Mouse (Mus musculus) midbrain, postnatal 0 days (tissue): ENCODE data around the gene Olfr594. TPM values are rescaled to one million over a fixed set of nuclear protein-coding genes. Genes with fewer than 3 reads are reported as not detected.

Source experiments
- microRNA-seq: library from miRNA; unstranded; fragments of <30 nt; microRNA quantifications from one replicate; pipeline ENCODE4, GENCODE M21; 2016; ENCODE audit warnings: borderline number of aligned reads
- polyA plus RNA-seq: library from polyadenylated mRNA; unstranded; fragments of >200 nt; fragmentation: Nextera tagmentation; extraction: Ambion mirVana; gene quantifications from 2 replicates; pipeline ENCODE4 v1.2.1, GENCODE M21; 2015
- total RNA-seq: library from RNA; depleted of rRNA; stranded (reverse); fragments of >200 nt; gene quantifications from 2 replicates; pipeline ENCODE4 v1.2.3, GENCODE M21; 2014; rRNA removed

The Olfr594 gene
- total and polyA plus RNA-seq, 2 experiments from 2014 or later = not detected

Small RNA genes within 50 kb of the gene (microRNA-seq; reads per million reads assigned to microRNA genes)
- gene Gm23550 = not detected
- not detected for gene Gm25171

Other genes with a start within 250 kb of the Olfr594 start
- gene Olfr577, start 241.1 kb upstream of the Olfr594 start, total RNA-seq = not detected in 2 replicates
- not detected in 2 replicates for gene Olfr577, start 241.1 kb upstream of the Olfr594 start, polyA plus RNA-seq
- not detected in 2 replicates for gene Olfr578, start 227.7 kb upstream of the Olfr594 start, total RNA-seq
- not detected in 2 replicates for gene Olfr578, start 227.7 kb upstream of the Olfr594 start, polyA plus RNA-seq
- not detected in 2 replicates for gene Olfr582, start 179.0 kb upstream of the Olfr594 start, total RNA-seq
- not detected in 2 replicates for gene Olfr582, start 179.0 kb upstream of the Olfr594 start, polyA plus RNA-seq
- not detected in 2 replicates for gene Olfr583, start 165.7 kb upstream of the Olfr594 start, total RNA-seq
- not detected in 2 replicates for gene Olfr583, start 165.7 kb upstream of the Olfr594 start, polyA plus RNA-seq
- not detected in 2 replicates for gene Olfr584, start 135.1 kb upstream of the Olfr594 start, total RNA-seq
- gene Olfr584, start 135.1 kb upstream of the Olfr594 start, polyA plus RNA-seq = not detected in 2 replicates
- not detected in 2 replicates for gene Olfr585, start 119.3 kb upstream of the Olfr594 start, total RNA-seq
- gene Olfr585, start 119.3 kb upstream of the Olfr594 start, polyA plus RNA-seq = not detected in 2 replicates
- not detected in 2 replicates for gene Olfr586, start 91.4 kb upstream of the Olfr594 start, total RNA-seq
- not detected in 2 replicates for gene Olfr586, start 91.4 kb upstream of the Olfr594 start, polyA plus RNA-seq
- gene Olfr588-ps1, start 76.1 kb upstream of the Olfr594 start, total RNA-seq = 0.09 TPM in 1 of 2 replicates, not detected in the other
- not detected in 2 replicates for gene Olfr588-ps1, start 76.1 kb upstream of the Olfr594 start, polyA plus RNA-seq
- not detected in 2 replicates for gene Olfr589, start 60.6 kb upstream of the Olfr594 start, total RNA-seq
- not detected in 2 replicates for gene Olfr589, start 60.6 kb upstream of the Olfr594 start, polyA plus RNA-seq
- gene Olfr591, start 38.7 kb upstream of the Olfr594 start, total RNA-seq = not detected in 2 replicates
- not detected in 2 replicates for gene Olfr591, start 38.7 kb upstream of the Olfr594 start, polyA plus RNA-seq
- gene Olfr592, start 32.2 kb upstream of the Olfr594 start, total RNA-seq = not detected in 2 replicates
- gene Olfr592, start 32.2 kb upstream of the Olfr594 start, polyA plus RNA-seq = not detected in 2 replicates
- gene Olfr593, start 5.1 kb upstream of the Olfr594 start, total RNA-seq = not detected in 2 replicates
- not detected in 2 replicates for gene Olfr593, start 5.1 kb upstream of the Olfr594 start, polyA plus RNA-seq
- not detected in 2 replicates for gene Usp17ld, start 35.5 kb downstream of the Olfr594 start, total RNA-seq
- not detected in 2 replicates for gene Usp17ld, start 35.5 kb downstream of the Olfr594 start, polyA plus RNA-seq
- not detected in 2 replicates for gene Olfr596, start 88.7 kb downstream of the Olfr594 start, total RNA-seq
- not detected in 2 replicates for gene Olfr596, start 88.7 kb downstream of the Olfr594 start, polyA plus RNA-seq
- not detected in 2 replicates for gene Olfr597, start 99.3 kb downstream of the Olfr594 start, total RNA-seq
- not detected in 2 replicates for gene Olfr597, start 99.3 kb downstream of the Olfr594 start, polyA plus RNA-seq
- gene Olfr598, start 106.6 kb downstream of the Olfr594 start, total RNA-seq = not detected in 2 replicates
- gene Olfr598, start 106.6 kb downstream of the Olfr594 start, polyA plus RNA-seq = not detected in 2 replicates
- not detected in 2 replicates for gene Olfr599, start 118.9 kb downstream of the Olfr594 start, total RNA-seq
- gene Olfr599, start 118.9 kb downstream of the Olfr594 start, polyA plus RNA-seq = not detected in 2 replicates
- gene Olfr600, start 132.7 kb downstream of the Olfr594 start, total RNA-seq = not detected in 2 replicates
- gene Olfr600, start 132.7 kb downstream of the Olfr594 start, polyA plus RNA-seq = not detected in 2 replicates
- not detected in 2 replicates for gene Olfr601, start 145.7 kb downstream of the Olfr594 start, total RNA-seq
- gene Olfr601, start 145.7 kb downstream of the Olfr594 start, polyA plus RNA-seq = not detected in 2 replicates
- gene Olfr603, start 169.2 kb downstream of the Olfr594 start, total RNA-seq = not detected in 2 replicates
- gene Olfr603, start 169.2 kb downstream of the Olfr594 start, polyA plus RNA-seq = not detected in 2 replicates
- gene Usp17lc, start 198.1 kb downstream of the Olfr594 start, total RNA-seq = not detected in 2 replicates
- not detected in 2 replicates for gene Usp17lc, start 198.1 kb downstream of the Olfr594 start, polyA plus RNA-seq
- gene Olfr605, start 228.4 kb downstream of the Olfr594 start, total RNA-seq = not detected in 2 replicates
- not detected in 2 replicates for gene Olfr605, start 228.4 kb downstream of the Olfr594 start, polyA plus RNA-seq
- gene Olfr606, start 232.1 kb downstream of the Olfr594 start, total RNA-seq = not detected in 2 replicates
- gene Olfr606, start 232.1 kb downstream of the Olfr594 start, polyA plus RNA-seq = not detected in 2 replicates
- not detected in 2 replicates for gene Olfr607, start 247.2 kb downstream of the Olfr594 start, total RNA-seq
- not detected in 2 replicates for gene Olfr607, start 247.2 kb downstream of the Olfr594 start, polyA plus RNA-seq